Mouse (Mus musculus): ENCODE results near the gene Pla2r1.

DNA sequence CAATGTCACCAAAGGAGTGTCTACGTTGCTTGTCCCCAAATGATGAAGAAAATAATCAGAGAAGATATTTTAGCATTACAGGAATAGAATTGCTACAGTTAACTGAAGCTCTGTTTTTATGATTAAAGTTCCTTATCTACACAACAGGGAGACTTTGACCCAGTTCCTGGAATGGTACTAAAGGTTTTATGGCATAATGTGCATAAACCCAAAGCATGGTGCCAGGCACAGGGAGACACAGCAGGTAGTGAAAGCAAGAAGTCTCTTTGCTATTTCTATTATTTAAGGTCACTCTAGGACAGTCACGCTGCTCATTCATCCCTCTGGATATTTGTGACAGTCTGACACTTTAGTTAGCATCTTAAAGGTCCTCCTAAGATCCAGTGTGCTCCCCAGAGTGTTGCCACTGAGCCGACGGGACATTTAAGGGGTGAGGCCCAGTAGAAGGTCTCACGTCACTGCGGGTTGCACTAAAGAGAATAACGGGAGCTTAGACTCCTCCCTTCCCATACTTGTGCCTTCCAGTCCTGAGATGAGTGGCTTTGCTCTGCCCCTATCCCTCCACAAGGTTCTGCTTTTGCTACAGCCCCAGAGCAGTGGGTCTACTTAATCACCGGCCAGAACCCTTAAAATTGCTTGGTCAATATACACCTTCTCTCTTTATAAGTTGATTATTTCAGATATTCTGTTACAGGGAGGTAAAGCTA is 122.6 kb downstream of the Pla2r1 start:
- TF ChIP-seq EP300 (optimal IDR thresholded peaks at IDR 0.05) = no peak
- TF ChIP-seq CTCF (IDR thresholded peaks at IDR 0.05; ENCODE audit: low read depth) = no peak

Measured in stomach, postnatal 0 days (tissue).